Mouse (Mus musculus) monocyte, adult 2 months (primary cell): ENCODE measurements around the gene Pde12.
"Not testable (repeated sequence)": the region's sequence is repeated elsewhere in the genome, so short reads cannot be mapped to it uniquely, and the experiment has no call there.

Experiments used
- DNase-seq, 2 experiments: peaks; one replicate each; pipeline ENCODE4 v3.0.0; 2022; ENCODE audit warnings: low spot score in 2 of 2, low read depth in 1 of 2

Pde12 gene

DNA sequence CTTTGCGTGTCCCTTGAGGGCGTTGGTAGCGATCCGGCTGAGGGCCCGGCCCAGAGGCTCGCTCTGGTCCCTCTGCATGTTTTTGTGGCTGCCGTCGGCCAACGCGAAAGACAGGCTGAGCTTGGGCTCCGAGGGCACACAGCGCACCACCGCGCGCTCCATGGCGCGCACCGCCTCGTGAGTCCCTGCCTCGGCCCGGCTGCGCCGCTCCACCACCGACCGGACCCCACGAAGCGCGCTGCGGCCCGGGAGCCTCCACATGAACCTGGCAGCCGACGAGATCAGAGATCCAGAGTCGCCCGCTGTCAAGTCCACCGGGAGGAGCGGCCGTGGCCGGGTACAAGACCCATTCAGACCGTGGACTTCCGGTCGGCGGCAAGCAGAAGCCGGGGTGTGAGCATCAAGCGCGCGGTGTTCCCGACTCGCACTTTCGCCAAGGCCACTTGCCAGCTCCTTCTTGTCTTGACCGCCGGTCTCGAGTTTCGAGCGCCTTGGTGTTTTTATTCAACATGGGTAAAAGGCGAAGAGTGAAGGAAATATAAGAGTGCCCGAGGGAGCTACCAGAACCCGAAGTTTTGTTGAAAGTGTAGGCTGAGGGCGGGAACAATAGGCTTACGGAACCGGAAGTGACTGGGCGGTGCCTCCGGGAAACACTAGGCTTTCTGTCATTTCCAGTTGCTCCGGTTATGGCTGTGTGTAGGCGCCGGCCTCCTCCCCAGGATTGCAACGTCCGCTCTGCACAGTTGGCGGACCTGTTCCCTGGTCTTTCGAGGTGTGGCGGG lies at the start of gene Pde12:
TSS of gene Pde12 (minus strand) at position 592 of the 782 bp plus-strand sequence.
- DNase-seq: peak; percentile 72 to 79

DNA sequence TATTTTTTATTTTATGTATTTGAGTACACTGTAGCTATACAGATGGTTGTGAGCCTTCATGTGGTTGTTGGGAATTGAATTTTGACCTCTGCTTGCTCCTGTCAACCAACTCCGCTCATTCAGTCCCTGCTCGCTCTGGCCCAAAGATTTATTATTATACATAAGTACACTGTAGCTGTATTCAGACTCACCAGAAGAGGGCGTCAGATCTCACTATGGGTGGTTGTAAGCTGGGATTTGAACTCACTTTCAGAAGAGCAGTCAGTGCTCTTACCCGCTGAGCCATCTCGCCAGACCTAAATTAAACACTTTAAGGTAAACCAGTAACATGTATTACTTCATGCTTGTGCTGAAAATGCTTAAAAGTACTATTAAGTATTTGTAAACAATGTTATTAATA lies 35.6 kb upstream of the Pde12 start:
- not testable (repeated sequence) for DNase-seq

GRCm38 (mm10) chr14:26697912-26698311 lies 28.2 kb upstream of the Pde12 start:
- DNase-seq: no peak

- DNase-seq: no peak
These were observed 23.3 kb upstream of the Pde12 start, which contains the start of gene Dnah12 for GRCm38 (mm10) chr14:26692974-26693373. TSS of gene Dnah12 (plus strand) at chr14:26693274.

GRCm38 (mm10) chr14:26691363-26691762 lies 21.7 kb upstream of the Pde12 start:
- no peak for DNase-seq

GRCm38 (mm10) chr14:26690727-26691126 lies 21.0 kb upstream of the Pde12 start:
- no peak for DNase-seq

GRCm38 (mm10) chr14:26675791-26676190 lies 6.1 kb upstream of the Pde12 start:
- DNase-seq: peak; percentile 28 to 29

GRCm38 (mm10) chr14:26675371-26675770 lies 5.7 kb upstream of the Pde12 start:
- DNase-seq: no peak

GRCm38 (mm10) chr14:26674476-26675169 lies 4.9 kb upstream of the Pde12 start:
- not testable (repeated sequence) for DNase-seq

DNA sequence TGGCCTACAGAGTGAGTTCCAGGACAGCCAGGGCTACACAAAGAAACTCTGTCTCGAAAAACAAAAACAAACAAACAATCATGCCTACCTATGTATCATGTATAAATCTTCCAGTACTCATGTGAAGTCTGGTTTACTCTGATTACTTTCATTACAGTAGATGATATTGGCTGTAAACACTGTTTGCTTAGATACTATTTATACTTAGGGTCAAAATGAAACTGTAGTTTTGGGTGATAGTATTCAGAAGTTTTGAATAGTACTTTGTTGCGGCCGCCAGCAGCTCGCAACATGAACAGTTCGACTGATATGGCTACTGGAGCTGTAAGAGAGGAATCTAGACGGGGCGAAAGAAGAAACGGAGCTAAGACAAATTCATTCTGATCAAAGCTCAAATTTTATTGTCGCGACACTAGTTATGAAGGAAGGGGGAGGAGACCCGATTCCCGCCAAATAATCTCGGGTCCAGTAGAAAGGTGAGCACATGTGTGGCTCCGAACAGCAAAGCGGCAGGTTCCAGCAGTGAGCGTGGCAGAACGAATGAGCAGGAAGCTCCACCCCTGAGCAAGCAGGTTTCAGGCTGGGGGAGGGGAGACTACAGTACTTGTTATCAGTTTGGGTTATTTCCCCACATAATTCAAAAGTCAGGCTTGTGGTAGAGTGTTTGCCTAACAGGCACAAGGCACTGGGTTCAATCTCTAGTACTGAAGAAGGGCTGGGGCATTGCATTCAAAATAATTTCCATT lies 2.4 kb upstream of the Pde12 start:
- DNase-seq: not testable (repeated sequence)

- DNase-seq: no peak
These were observed 1.3 kb upstream of the Pde12 start for GRCm38 (mm10) chr14:26670964-26671363.

- DNase-seq: peak in 1 of 2 experiments; percentile 14
These were observed 1.1 kb downstream of the Pde12 start for GRCm38 (mm10) chr14:26668371-26669291.

GRCm38 (mm10) chr14:26667991-26668370 lies 1.7 kb downstream of the Pde12 start:
- no peak for DNase-seq

GRCm38 (mm10) chr14:26663851-26664250 lies 5.8 kb downstream of the Pde12 start:
- no peak for DNase-seq

GRCm38 (mm10) chr14:26662488-26662887 lies 7.2 kb downstream of the Pde12 start:
- DNase-seq: no peak

DNA sequence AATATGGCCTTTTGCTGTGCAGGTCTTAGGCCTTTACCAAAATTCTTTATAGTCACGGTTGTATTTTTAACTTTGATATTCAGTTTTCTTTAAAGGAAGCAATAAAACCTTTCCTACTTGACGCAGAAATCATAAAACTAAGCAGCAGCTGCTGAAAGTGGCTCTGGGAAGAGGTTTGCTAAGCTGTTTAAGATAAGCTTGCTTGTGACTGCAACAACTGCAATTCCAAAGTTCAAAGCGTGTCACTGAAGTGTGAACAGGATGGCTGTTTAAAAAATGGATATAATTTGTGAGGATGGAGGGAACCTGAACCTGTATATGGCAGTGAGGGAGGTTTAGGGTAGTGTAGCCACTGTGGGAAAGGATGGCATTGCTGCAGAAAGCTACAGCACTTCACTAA lies 7.7 kb downstream of the Pde12 start:
- DNase-seq: no peak

DNA sequence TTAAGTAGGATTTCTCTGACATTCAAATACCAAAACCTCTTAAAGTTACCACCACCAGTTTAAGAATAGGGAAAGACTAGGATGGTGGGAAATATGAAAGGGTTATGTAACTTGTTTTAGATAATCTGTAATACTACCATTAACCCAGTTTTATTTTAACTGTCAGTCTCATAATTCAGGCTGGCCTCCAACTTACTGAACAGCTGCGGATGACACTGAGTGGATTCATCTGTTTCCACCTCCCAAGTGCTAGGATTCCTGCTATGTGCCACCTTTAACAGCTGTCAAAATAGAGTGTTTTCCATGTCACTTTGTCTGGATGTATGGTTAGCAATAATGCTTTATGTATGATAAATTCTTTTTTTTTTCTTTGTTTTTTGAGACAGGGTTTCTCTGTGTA lies 9.4 kb downstream of the Pde12 start:
- DNase-seq: no peak

GRCm38 (mm10) chr14:26658178-26658577 lies 11.5 kb downstream of the Pde12 start:
- no peak for DNase-seq

- no peak for DNase-seq
These were observed 17.8 kb downstream of the Pde12 start for GRCm38 (mm10) chr14:26651901-26652300.

GRCm38 (mm10) chr14:26647811-26648210 lies 21.9 kb downstream of the Pde12 start:
- DNase-seq: no peak
